Mouse (Mus musculus): Measurements from ENCODE around the gene Memo1.
"Not testable (repeated sequence)": the region's sequence is repeated elsewhere in the genome, so short reads cannot be mapped to it uniquely, and the experiment has no call there.

The Memo1 gene

DNA sequence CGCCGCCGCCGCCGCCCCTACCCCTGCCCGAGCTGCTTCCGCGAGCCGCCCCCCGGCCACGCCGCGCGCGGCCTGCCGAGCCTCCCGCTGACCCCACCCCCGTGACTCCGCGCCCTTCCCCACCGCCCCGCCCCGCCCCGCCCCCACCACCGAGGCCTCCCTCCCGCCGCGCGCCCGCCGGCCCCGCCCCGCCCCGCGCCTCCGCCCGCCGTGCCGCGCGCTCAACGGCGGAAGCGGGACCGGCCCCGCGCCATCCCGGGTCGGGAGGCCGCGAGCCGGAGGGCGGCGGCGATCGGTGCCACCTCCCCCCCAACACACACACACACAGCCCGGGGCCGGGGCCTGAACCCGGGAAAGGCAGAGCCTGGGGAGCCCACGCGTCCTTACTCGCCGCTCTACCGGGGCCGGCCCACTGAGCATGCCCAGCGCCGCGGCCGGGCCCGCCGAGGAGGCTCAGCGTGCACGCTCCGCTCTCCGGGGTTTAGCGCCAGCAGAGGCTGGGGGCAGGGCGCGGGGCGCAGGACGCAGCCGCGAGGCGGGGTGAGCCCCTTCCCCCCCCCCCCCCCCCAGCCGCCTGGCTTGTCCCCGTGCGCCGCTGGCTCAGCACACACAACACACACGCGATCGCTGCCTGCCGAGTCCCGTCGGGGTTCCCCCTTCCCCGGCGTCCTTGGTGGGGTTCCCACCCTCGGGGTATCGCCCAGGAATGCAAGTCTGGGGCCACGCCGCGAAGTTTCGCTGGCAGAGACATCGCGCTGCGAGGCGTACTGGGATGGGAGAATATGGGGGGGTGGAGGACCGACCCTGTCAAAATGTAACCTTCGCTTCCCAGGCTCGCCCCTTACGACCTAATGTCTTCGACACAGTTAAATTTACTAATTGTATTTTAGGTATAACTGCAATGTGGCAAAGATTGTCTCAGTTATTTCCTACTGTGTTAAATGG is at the start of gene Memo1:
Gene Memo1 (minus strand): TSS at position 496 of the 945 bp plus-strand sequence.
- peak; percentile 91 to 93 for DNase-seq (ENCODE audit: inconsistent age in 2 of 2, low spot score in 1 of 2)

DNA sequence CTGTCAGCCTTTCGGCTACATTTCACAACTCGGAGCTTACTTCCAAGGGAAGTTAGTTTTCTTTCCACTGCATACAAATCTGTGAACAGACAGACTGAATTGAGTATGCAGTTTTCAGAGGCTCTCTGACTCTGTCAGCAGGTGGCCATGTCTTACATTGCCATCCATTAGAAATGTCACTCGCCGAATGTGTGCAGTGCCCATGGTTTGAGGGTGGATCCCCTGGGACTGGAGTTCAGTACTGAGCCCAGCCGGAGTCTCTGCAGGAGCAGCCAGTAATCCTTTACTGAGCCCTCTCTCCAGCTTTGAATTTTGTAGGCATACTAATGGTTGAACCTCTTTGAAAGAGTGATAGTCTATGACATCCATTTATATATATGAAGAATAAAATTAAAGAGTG is 45.8 kb upstream of the Memo1 start:
- DNase-seq (ENCODE audit: inconsistent age in 2 of 2, low spot score in 1 of 2) = no peak

DNA sequence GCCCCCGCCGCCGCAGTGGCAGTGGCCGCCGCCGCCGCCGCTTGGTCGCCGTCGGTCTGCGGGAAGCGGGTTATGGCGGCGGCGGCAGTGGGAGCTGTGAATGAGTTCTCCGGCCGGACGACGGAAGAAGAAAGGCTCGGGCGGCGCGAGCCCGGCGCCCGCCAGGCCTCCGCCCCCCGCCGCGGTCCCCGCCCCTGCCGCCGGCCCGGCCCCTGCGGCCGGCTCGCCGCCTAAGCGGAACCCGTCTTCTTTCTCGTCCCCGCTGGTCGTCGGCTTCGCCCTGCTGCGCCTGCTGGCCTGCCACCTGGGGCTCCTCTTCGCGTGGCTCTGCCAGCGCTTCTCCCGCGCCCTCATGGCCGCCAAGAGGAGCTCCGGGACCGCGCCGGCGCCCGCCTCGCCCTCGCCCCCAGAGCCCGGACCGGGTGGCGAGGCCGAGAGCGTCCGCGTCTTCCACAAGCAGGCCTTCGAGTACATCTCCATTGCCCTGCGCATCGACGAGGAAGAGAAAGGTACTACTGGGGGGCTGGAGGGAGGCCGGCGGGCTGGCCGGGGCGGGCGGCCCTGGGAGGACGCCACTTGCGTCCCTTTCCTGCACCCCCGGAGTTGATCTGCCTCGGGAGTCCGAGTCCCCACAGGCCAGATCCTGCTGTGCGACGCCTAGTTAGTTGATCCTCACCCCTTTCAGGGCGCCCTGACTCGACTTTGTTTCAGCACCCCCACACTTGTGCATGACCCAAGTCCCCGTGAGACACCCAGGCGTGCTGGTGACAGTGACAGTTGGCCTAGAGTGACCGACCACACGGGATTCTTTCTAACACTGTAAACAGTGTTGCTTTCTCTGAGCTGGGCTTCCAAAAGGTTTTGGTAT is 43.9 kb upstream of the Memo1 start, which contains the start of gene Spast:
Gene Spast (plus strand): TSS at position 51 of the 868 bp plus-strand sequence.
- peak; percentile 88 to 95 for DNase-seq (ENCODE audit: inconsistent age in 2 of 2, low spot score in 1 of 2)

DNA sequence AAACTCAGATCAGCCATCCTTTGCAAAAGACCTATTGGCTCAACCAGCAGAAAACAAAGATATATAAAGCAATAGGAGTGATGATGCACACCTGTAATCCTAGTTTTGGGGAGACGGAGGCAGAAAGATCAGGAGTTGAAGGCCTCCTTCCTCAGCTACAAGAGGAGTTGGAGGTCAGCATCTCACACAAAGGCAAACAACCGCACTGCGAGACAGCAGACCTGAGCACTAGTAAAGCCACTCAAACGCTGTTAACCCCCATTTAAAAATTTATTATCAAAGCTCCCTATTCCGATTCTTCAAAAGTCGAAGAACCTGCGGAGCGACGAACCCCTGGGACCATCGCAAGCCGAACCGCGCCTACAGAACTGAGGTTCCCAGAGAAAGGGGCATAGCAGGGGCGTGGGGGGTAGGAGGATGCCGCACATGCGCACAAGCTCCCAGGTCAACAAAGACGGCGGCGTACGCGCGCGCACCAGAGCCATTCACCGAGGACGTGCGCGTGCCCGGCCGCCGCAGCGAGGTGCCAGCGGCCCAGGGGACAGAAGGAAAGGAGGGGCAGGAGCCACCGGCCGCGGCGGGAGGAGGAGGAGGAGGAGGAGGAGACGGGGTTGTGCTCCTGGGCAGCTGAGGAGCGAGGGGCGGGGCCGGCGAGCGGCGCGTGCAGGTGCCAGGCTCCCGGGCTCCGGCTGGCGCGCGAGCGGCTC is 43.1 kb upstream of the Memo1 start:
- peak; percentile 97 to 98 for DNase-seq (ENCODE audit: inconsistent age in 2 of 2, low spot score in 1 of 2)

DNA sequence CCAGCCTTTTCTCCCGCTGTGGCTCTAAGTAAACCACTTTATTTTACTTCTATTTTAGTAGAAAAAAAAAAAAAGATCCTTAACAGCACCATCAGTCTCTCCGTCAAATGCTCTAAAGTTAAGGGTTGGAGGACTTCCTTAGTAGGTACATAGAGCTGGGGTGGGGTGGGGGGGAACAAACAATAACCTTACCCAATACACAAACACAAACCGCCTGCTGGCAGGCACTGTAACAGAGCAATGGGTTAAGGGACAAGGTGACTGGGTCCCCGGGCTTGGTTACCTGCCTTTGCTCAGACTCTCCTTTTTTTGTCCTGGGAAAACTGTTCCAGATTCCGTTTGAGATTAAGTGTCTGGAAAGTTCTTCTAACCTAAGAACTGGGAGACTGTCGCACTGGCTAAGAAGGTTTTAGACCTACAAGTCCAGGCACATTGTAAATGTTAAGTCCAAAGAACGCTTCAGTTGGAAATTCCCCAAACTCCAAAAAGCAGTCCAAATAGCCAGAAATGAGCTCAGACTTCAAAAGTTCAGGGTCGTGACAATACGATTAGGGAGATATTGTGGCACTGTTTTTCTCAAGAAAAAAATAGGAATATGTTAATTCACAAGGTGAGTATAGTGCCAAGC is 35.8 kb upstream of the Memo1 start:
- DNase-seq (ENCODE audit: inconsistent age in 2 of 2, low spot score in 1 of 2) = peak; percentile 33 to 85

DNA sequence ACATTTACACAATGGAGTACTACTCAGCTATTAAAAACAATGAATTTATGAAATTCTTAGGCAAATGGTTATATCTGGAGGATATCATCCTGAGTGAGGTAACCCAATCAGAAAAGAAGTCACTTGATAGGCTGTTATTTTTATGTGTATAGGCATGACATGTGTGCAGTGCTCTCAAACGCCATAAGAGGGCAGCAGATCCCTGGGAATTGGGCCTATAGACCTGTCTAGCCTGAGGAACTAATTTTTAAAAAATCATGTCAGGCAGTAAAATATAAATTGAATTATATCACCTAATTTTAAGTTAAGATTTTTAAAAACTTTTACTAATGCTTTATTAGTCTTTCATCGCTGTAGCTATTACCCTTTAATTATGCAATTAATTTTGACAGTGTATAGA is 32.8 kb upstream of the Memo1 start:
- DNase-seq (ENCODE audit: inconsistent age in 2 of 2, low spot score in 1 of 2) = peak; percentile 54 to 83

DNA sequence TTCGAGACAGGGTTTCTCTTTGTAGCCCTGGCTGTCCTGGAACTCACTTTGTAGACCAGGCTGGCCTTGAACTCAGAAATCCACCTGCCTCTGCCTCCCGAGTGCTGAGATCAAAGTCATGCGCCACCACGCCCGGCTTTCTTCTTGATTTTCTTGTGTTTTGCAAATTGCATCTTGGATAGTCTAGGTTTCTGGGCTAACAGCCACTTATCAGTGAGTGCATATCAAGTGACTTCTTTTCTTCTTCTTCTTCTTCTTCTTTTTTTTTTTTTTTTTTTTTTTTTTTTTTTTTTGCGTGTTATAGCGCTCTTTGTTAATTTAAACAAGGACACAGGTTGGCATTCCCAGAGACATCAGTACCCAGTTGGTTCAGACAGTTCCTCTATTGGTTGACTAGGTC is 31.9 kb upstream of the Memo1 start:
- not testable (repeated sequence) for DNase-seq (ENCODE audit: inconsistent age in 2 of 2, low spot score in 1 of 2)

DNA sequence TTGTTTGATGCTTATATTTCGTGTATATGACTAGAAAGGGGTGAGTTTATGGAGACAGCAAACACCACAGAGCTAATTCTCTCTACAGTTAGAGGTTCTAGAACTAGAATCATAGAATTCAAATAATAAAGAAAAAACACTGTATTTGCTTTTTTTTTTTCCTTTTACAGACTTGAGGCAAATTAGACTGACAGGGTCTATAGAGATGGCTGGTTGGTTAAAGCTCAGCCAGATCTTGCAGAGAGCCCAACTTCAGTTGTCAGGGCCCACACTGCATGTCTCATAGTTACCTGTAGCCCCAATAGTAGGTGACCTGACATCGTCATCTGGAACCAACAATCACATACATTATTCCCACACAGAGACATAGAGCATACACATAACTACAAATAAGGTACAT is 28.5 kb upstream of the Memo1 start, which contains the start of gene Dpy30:
Gene Dpy30 (minus strand): TSS at position 101 of the 400 bp plus-strand sequence.
- DNase-seq (ENCODE audit: inconsistent age in 2 of 2, low spot score in 1 of 2) = no peak

DNA sequence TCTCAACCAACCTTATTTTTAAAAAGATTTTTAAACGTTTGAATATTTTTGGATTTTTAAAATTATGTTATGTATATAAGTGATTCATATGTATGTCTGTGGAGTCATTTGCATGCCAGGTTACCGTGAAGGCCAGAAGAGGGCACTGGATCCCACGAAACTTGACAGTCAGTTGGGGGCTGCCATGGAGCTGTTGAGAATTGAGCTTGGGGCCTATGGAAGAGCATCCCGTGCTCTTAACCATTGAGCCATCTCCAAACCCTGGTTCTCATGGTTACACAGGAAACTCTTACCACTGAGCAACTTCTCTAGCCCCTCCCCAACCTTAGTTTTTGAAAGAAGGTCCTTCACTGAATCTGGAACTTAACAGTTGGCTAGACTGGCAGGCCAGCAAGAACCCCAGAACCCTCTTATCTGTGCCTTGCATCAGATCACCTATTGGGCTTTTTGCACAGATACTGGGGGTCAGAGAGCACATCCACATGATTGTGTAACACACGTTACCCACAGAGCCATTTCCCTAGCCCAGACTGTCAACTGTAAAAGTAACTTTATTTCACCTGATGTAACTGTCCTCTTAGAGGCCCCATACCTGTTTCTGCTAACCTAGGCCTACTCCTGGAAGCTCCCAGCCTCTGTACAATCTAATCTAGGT is 27.2 kb upstream of the Memo1 start:
- no peak for DNase-seq (ENCODE audit: inconsistent age in 2 of 2, low spot score in 1 of 2)

DNA sequence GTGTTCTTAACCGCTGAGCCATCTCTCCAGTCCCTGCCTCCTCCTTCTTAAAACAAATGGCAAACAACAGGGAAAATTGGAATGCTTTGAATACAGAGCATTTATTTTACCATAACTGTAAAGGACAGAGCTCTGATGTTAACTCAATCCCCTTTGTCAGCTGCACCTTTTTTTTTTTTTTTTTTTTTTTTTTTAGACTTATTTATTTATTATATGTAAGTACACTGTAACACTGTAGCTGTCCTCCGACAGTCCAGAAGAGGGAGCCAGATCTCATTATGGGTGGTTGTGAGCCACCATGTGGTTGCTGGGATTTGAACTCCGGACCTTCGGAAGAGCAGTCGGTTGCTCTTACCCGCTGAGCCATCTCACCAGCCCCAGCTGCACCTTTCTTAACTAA is 23.4 kb upstream of the Memo1 start:
- DNase-seq (ENCODE audit: inconsistent age in 2 of 2, low spot score in 1 of 2) = no peak

DNA sequence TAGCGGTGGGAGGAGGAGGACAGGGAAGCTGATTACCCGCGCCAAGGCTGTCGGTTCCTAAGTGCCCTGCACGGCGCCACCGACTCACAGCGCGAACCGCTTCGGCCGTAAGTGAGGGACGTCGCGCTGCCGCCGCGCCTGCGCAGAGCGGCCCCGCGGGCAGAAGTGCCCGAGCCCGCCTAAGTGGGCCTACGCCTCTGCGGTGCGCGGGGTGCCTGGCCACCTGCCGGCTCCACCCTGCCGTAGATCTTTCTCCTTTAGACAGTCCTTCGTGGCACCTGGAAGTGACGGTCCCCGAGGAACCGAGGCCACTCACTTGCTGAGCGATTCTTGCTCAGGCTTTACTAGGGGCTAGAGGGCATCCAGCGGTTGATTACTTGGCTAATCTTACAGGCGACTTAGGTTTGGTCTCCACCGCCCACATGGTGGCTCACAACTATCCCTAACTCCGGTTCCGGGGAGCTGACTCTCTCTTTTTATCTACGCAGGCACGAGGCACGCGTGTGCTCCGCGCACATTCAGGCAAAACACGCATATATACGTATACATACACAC is 21.1 kb upstream of the Memo1 start:
- peak; percentile 93 to 98 for DNase-seq (ENCODE audit: inconsistent age in 2 of 2, low spot score in 1 of 2)

DNA sequence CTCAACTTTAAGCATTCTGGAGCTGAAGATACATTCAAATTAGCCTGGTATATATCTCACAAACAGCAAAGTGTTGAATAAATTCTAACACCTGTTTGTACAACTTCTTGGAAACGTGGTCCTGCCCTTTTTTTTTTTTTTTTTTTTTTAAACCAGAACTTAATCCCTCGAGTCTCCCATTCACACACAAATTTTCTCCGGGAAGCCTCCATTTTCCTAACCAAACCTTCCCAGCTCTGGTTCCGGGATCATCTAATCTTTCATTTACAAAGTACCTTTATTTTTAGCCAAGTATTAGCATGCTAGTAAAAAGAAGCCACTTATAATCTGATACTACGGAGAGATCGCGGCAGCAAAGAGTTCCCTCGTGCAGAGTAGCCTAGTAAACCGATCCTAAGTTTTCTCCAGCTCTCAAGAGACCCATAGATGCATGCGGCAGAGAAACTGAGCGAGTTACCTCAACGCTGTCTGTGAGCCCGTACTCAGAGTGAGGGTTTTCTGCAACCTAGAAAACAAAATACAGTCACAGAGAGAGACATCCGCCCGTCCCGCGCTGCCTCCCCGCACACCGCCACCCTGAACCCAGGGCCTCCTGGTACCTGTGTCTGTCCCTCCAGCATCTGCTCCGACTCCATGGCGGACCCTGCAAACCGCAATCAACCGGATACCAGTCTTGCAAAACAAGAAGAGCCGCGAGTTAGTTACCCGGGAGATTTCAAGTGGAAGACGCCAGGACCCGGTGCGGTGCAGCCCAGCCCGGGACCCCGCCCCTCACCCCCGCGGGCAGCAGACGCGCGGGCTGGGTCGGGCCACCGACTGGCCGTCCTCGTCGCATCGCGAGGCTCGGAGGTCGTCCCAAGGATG is 20.4 kb upstream of the Memo1 start:
- no peak for DNase-seq (ENCODE audit: inconsistent age in 2 of 2, low spot score in 1 of 2)

DNA sequence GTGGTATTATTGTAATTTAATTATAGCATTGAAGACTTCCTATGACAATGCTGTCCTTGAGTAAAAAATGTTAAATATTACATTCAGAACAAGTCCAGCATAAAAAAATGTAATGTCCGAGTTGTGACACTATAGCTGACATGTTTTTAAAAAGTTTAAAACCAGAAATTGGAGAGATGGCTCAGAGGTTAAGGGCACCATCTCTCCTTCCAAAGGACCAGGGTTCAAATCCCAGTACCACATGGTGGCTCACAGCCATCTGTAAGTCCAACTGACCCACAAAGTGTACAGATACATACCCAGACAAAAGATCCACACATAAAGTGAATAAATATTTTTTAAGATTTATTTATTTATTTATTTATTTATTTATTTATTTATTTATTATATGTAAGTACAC is 10.7 kb upstream of the Memo1 start:
- no peak for DNase-seq (ENCODE audit: inconsistent age in 2 of 2, low spot score in 1 of 2)

DNA sequence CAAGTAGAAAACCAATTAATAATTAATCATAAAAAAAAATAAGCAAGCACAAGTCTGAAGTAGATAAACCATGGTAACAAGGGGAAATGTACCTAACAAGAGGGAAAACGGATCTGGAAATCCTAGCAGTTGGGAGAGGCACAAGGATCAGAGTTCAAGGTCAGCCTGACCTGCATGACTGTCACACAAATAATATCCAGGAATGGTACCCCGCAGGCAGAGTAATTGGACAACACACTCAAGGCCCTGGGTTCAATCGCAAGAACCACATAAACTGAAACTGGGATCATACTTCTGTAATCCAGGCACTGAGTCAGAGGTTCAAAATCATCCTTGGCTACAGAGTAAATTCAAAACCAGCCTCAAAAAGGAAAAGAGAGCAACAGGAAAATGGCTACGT is 10.3 kb upstream of the Memo1 start:
- DNase-seq (ENCODE audit: inconsistent age in 2 of 2, low spot score in 1 of 2) = no peak

DNA sequence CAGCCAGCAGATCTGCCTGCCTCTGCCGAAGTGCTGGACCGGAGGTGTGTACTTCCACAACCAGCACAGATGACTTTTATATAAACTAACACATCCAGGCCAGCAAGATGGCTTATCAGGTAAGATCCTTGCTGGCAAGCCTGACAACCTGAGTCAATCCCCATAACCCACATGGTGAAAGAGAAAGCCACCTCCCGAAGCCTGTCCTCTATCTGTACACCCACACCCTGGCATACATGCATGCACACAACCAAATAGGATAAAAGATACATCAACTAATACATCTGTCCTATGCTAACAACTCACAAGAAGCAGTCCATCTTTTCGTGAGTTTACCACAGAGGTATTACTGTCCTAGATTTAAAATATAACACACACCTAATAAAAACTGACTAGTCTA is 8.7 kb upstream of the Memo1 start:
- no peak for DNase-seq (ENCODE audit: inconsistent age in 2 of 2, low spot score in 1 of 2)

DNA sequence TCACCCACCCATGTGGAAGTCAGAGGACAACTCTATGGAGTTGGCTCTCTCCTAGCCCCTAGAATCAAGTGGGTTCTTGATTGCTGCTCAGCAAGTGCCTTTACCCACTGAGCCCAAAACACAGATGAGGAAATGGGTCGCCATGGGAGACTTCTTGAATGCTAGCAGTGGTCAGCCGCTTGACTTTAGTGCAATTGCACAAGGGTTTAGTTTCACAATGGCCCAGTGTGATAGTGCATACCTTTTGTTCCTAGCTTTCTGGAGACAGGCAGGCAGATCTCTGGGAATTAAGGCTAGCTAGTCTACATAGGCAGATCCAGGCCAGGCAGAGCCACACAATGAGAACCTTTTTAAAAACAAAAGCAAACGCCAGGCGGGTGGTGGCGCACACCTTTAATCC is 4.8 kb upstream of the Memo1 start:
- DNase-seq (ENCODE audit: inconsistent age in 2 of 2, low spot score in 1 of 2) = no peak

DNA sequence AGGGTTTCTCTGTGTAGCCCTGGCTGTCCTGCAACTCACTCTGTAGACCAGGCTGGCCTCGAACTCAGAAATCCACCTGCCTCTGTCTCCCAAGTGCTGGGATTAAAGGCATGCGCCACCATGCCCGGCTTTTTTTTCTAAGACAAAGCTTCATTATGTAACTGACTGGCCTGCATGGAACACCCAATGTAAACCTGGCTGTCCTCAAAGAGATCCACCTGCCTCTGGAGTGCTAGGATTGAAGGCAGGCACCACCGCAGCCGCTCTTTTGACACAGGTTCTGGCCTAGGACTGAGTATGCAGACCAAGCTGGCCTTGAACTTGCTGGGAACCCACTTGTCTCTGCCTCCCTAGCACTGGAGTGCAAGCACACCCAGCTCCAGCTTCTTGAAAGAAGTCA is 1.7 kb upstream of the Memo1 start:
- peak in 1 of 2 experiments; percentile 25 for DNase-seq (ENCODE audit: inconsistent age in 2 of 2, low spot score in 1 of 2)

DNA sequence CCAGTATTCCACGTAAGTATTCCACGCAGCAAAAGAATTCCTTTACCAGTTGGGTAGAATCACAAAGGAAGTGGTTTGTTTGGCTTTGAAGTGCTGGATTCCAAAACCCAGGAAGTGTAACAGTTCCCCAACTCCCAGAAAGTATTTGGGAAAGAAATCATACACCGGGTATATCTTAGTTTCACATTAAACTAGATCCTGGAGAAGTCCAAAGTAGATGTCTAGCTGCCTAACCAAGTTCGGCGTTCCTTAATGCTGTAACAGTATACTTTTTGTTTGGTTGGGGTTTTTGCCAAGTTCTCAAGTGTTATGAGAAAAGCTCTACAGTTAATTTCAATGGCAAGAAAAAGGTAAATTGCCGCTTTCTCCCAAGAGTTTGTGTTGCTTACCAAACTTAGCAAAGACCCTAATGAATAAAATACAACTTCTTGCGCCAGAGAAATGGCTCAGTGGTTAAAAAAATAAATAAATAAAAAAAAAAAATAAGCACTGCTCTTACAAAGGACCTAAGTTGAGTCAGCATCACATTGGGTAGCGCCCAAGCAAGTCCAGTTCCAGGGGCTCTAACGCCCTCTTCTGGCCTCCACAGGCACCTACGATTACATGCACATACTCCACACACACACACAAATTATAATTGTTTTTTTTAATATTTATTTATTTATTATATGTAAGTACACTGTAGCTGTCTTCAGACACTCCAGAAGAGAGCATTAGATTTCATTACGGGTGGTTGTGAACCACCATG is 929 bp upstream of the Memo1 start:
- peak; percentile 50 to 79 for DNase-seq (ENCODE audit: inconsistent age in 2 of 2, low spot score in 1 of 2)
